Mouse (Mus musculus) liver, embryonic 16.5 days (tissue): Measurements from ENCODE around the gene Capzb. TPM values are rescaled to one million over a fixed set of nuclear protein-coding genes. Genes with fewer than 3 reads are reported as not detected.

ENCODE experiments used
- ATAC-seq: fragments of 200-750 bp; cut with Nextera tagmentation; 2 replicates; pipeline ENCODE4 v1.8.0; 2017; ENCODE audit warnings: low read depth, mild to moderate bottlenecking, moderate number of reproducible peaks, moderate library complexity
- H3K27ac ChIP-seq: fragments of 300-500 bp; sonication (generic); 2 replicates; pipeline ENCODE4 v1.5.1; 2014; ENCODE audit warnings: mild to moderate bottlenecking, low read length
- H3K27me3 ChIP-seq: fragments of 300-500 bp; sonication (generic); 2 replicates; pipeline ENCODE4 v1.6.1; 2014; ENCODE audit warnings: low read depth, low read length, mixed read lengths; ENCODE audit not compliant: control insufficient read depth, insufficient read depth
- H3K36me3 ChIP-seq: fragments of 300-500 bp; sonication (generic); 2 replicates; pipeline ENCODE4 v1.6.1; 2014; ENCODE audit warnings: mild to moderate bottlenecking; ENCODE audit not compliant: control insufficient read depth, insufficient read depth
- H3K4me1 ChIP-seq: fragments of 300-500 bp; sonication (generic); 2 replicates; pipeline ENCODE4 v1.6.1; 2014; ENCODE audit warnings: low read depth, low read length, mixed read lengths; ENCODE audit not compliant: control insufficient read depth
- H3K4me2 ChIP-seq: fragments of 300-500 bp; sonication (generic); 2 replicates; pipeline ENCODE4 v1.6.1; 2014; ENCODE audit warnings: low read depth, low read length, mixed read lengths
- H3K4me3 ChIP-seq: fragments of 300-500 bp; sonication (generic); 2 replicates; pipeline ENCODE4 v1.5.1; 2014; ENCODE audit warnings: low read depth, mild to moderate bottlenecking, low read length
- H3K9ac ChIP-seq: fragments of 300-500 bp; sonication (generic); 2 replicates; pipeline ENCODE4 v1.6.1; 2014; ENCODE audit warnings: low read depth, low read length
- H3K9me3 ChIP-seq: fragments of 300-500 bp; sonication (generic); replicated peaks from 2 replicates; pipeline ENCODE4 v1.6.1; 2016; ENCODE audit warnings: low read length; ENCODE audit not compliant: control insufficient read depth
- WGBS: fragments of 180-500 bp; shearing (Covaris S2); extraction: QIAGEN DNeasy Blood & Tissue Kit; methylation state at CpG from one replicate; pipeline ENCODE4 v1.1.7; 2014; ENCODE audit not compliant: insufficient replicate concordance; 5-methylcytosine and 5-hydroxymethylcytosine counted together
- microRNA-seq: library from miRNA; unstranded; fragments of <30 nt; microRNA quantifications from one replicate; pipeline ENCODE4, GENCODE M21; 2016
- polyA plus RNA-seq: library from polyadenylated mRNA; unstranded; fragments of >200 nt; fragmentation: Nextera tagmentation; extraction: Ambion mirVana; gene quantifications from 2 replicates; pipeline ENCODE4 v1.2.1, GENCODE M21; 2015

Capzb gene
- polyA plus RNA-seq, 1 experiment from 2014 or later = 135 TPM

- Histone ChIP-seq H3K4me2 (peak overlapping the region; percentile 59), H3K27ac (peak overlapping the region; percentile 98), H3K4me1 (peaks cover 49% of the 10 kb centered on the region), H3K36me3 (no peaks in the 10 kb centered on the region), H3K9ac (peak overlapping the region; percentile 56), H3K9me3 (no peaks in the 10 kb centered on the region), H3K4me3 (peak overlapping the region; percentile 61), H3K27me3 (no peaks in the 10 kb centered on the region)
- WGBS = 44% methylated on average over 7 of the region's 9 CpGs
- ATAC-seq = no peak
Observed at GRCm38 (mm10) chr4:139334631-139335295, 142.1 kb downstream of the Capzb start.

GRCm38 (mm10) chr4:139335507-139335906, 142.8 kb downstream of the Capzb start:
- Histone ChIP-seq H3K4me2 (peak overlapping the region; percentile 59), H3K9me3 (no peaks in the 10 kb centered on the region), H3K36me3 (no peaks in the 10 kb centered on the region), H3K27ac (peak overlapping the region; percentile 98), H3K27me3 (no peaks in the 10 kb centered on the region), H3K4me1 (peaks cover 49% of the 10 kb centered on the region), H3K4me3 (peak overlapping the region; percentile 61), H3K9ac (peak overlapping the region; percentile 56)
- peak; percentile 84 for ATAC-seq
- 14% methylated on average over 7 of the region's 7 CpGs for WGBS

GRCm38 (mm10) chr4:139336822-139337483, 144.3 kb downstream of the Capzb start:
- 12% methylated on average over 24 of the region's 24 CpGs for WGBS
- Histone ChIP-seq H3K9me3 (no peaks in the 10 kb centered on the region), H3K4me1 (peaks cover 39% of the 10 kb centered on the region), H3K4me2 (peak overlapping the region; percentile 59), H3K4me3 (peak overlapping the region; percentile 61), H3K27me3 (no peaks in the 10 kb centered on the region), H3K9ac (peak overlapping the region; percentile 49), H3K27ac (peak overlapping the region; percentile 98), H3K36me3 (no peaks in the 10 kb centered on the region)
- ATAC-seq = peak; percentile 65

GRCm38 (mm10) chr4:139338145-139338544, 145.4 kb downstream of the Capzb start:
- Histone ChIP-seq H3K4me3 (no peak overlapping the region), H3K27ac (no peak overlapping the region), H3K4me2 (no peak overlapping the region), H3K9me3 (no peaks in the 10 kb centered on the region), H3K36me3 (no peaks in the 10 kb centered on the region), H3K4me1 (peaks cover 36% of the 10 kb centered on the region), H3K9ac (no peak overlapping the region), H3K27me3 (no peaks in the 10 kb centered on the region)
- 55% methylated on average over 33 of the region's 33 CpGs for WGBS
- no peak for ATAC-seq

GRCm38 (mm10) chr4:139340835-139341234, 148.1 kb downstream of the Capzb start:
- Histone ChIP-seq H3K27ac (no peak overlapping the region), H3K9ac (no peak overlapping the region), H3K27me3 (no peaks in the 10 kb centered on the region), H3K36me3 (no peaks in the 10 kb centered on the region; the same call in 1 of the 2 replicates), H3K9me3 (no peaks in the 10 kb centered on the region), H3K4me2 (no peak overlapping the region), H3K4me3 (no peak overlapping the region), H3K4me1 (peaks cover 21% of the 10 kb centered on the region)
- 53% methylated on average over 4 of the region's 4 CpGs for WGBS
- no peak for ATAC-seq

Small RNAs within 50 kb of the gene (microRNA-seq; reads per million reads assigned to microRNA genes)
- gene Gm24245 (7.9 reads per million, percentile 22 among the genes with 10 or more reads in this experiment), gene Gm25732 (2.0 reads per million)

Other genes starting within 250 kb of the Capzb start
- 0.56 and 1.1 TPM in 2 replicates for gene Rnf186, start 225.8 kb upstream of the Capzb start, polyA plus RNA-seq
- 3.7 and 4.0 TPM in 2 replicates for gene Tmco4, start 220.0 kb upstream of the Capzb start, polyA plus RNA-seq
- not detected in 2 replicates for gene Htr6, start 117.3 kb upstream of the Capzb start, polyA plus RNA-seq
- 1.6 and 2.5 TPM in 2 replicates for gene Nbl1, start 99.9 kb upstream of the Capzb start, polyA plus RNA-seq
- 252 and 304 TPM in 2 replicates for gene Minos1, start 61.8 kb upstream of the Capzb start, polyA plus RNA-seq
- 14.1 and 14.4 TPM in 2 replicates for gene Pqlc2, start 117.8 kb downstream of the Capzb start, polyA plus RNA-seq
- gene Akr7a5, start 117.8 kb downstream of the Capzb start, polyA plus RNA-seq = 58.1 and 74.1 TPM in 2 replicates
- gene Mrto4, start 159.7 kb downstream of the Capzb start, polyA plus RNA-seq = 62.5 and 65.7 TPM in 2 replicates
- 12.8 and 13.2 TPM in 2 replicates for gene Emc1, start 159.7 kb downstream of the Capzb start, polyA plus RNA-seq
- 35.0 and 42.9 TPM in 2 replicates for gene Ubr4, start 159.7 kb downstream of the Capzb start, polyA plus RNA-seq